Mouse (Mus musculus) urinary bladder, postnatal 14 days (tissue): ENCODE results near the gene Glrx5.

Experiments
- DNase-seq: peaks from one replicate; pipeline ENCODE4 v3.0.0; 2021; ENCODE audit warnings: low spot score

Glrx5 gene

GRCm38 (mm10) chr12:105073708-105074107 is 41.2 kb downstream of the Glrx5 start:
- DNase-seq: no peak

GRCm38 (mm10) chr12:105075496-105075895 is 43.0 kb downstream of the Glrx5 start:
- DNase-seq: no peak

GRCm38 (mm10) chr12:105076511-105076910 is 44.0 kb downstream of the Glrx5 start:
- DNase-seq: no peak

GRCm38 (mm10) chr12:105077232-105077631 is 44.7 kb downstream of the Glrx5 start:
- no peak for DNase-seq

GRCm38 (mm10) chr12:105084171-105084570 is 51.7 kb downstream of the Glrx5 start:
- DNase-seq: no peak

GRCm38 (mm10) chr12:105084816-105085215 is 52.3 kb downstream of the Glrx5 start:
- no peak for DNase-seq

- DNase-seq: no peak
Observed at GRCm38 (mm10) chr12:105085296-105085695, 52.8 kb downstream of the Glrx5 start.

GRCm38 (mm10) chr12:105086781-105087180 is 54.3 kb downstream of the Glrx5 start:
- DNase-seq: no peak

- no peak for DNase-seq
Observed at GRCm38 (mm10) chr12:105087353-105087752, 54.9 kb downstream of the Glrx5 start.

- no peak for DNase-seq
Observed at GRCm38 (mm10) chr12:105089231-105089630, 56.7 kb downstream of the Glrx5 start.

- DNase-seq: no peak
Observed at GRCm38 (mm10) chr12:105091604-105092003, 59.1 kb downstream of the Glrx5 start.
